In the genomic region with DNA sequence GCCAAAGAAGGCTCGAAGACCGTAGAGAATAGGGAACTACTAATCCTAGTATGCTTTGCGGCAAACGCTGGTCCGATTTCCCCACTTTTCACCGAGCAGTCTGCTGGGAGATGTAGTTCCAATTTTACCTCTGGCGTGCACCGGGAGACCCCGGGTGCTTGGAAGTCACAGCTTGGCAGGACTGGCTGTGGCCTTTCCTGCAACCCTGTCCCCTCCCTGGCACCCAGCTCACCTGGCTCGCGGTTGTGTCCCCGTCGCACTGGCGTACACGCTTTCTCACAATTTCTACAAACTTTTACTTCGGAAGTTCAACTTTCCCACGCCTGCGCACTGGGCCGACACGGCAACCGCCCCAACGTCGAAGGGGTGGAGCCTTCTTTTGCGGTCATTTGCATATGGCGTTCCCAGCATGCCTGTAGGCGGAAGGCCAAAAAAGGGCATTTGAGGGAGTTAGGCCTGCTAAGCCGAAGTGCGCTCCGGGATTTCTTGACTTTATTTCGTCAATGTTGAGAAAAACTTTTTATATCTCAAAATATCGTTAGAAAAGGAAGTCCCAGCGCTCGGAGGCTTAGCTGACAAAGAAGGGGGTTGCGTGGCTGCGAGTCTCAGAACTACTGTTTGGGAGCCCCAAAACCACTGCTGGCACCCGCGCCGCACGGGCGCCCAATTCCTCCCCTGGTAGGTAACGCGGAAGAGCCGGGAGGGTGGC, we compare ENCODE assay signal across 7 mouse cellular contexts. TPM values are rescaled to one million over a fixed set of nuclear protein-coding genes. Genes with fewer than 3 reads are reported as not detected.
A peak's percentile ranks its signal among the peaks of the same experiment; 100 is the strongest.
DNase-seq lines count a peak whose midpoint lies in the region; ATAC-seq lines count a peak whose summit lies in the region.

TSS of gene Irf3 (plus strand) at position 418 of the 709 bp plus-strand sequence.

- peak; percentile 88 for ATAC-seq in embryonic facial prominence, embryonic 12.5 days (ENCODE audit: insufficient number of reproducible peaks, insufficient read depth, low FRiP score, low TSS enrichment)
- ATAC-seq in limb, embryonic 11.5 days (ENCODE audit: insufficient number of reproducible peaks, low FRiP score, low TSS enrichment, low read depth): peak; percentile 88
- peak; percentile 92 for ATAC-seq in midbrain, embryonic 14.5 days (ENCODE audit: low FRiP score, low TSS enrichment)

- peak; percentile 94 for DNase-seq in adrenal gland, postnatal 25 days
- peak; percentile 99 for DNase-seq in heart, adult 11 months
- peak; percentile 98 for DNase-seq in kidney, adult 18-20 months
- DNase-seq in limb, embryonic 11.5 days (ENCODE audit: low spot score): peak; percentile 96
- DNase-seq in midbrain, embryonic 14.5 days: peak; percentile 98
- peak; percentile 92 to 96 for DNase-seq in spleen, adult 18-20 months

- under 1% methylated on average over 43 of the region's 43 CpGs for WGBS in embryonic facial prominence, embryonic 12.5 days
- WGBS in limb, embryonic 11.5 days: under 1% methylated on average over 43 of the region's 43 CpGs
- under 1% methylated on average over 43 of the region's 43 CpGs for WGBS in midbrain, embryonic 14.5 days

- H3K9ac ChIP-seq in embryonic facial prominence, embryonic 12.5 days: peak within 1 kb of the TSS; percentile 83
- H3K9ac ChIP-seq in limb, embryonic 11.5 days (ENCODE audit: low read length): peak within 1 kb of the TSS; percentile 75
- H3K9ac ChIP-seq in midbrain, embryonic 14.5 days (replicated peaks; ENCODE audit: low read length): peak within 1 kb of the TSS; percentile 71

- peak within 1 kb of the TSS; percentile 74 for H3K4me3 ChIP-seq in embryonic facial prominence, embryonic 12.5 days
- peak within 1 kb of the TSS; percentile 66 for H3K4me3 ChIP-seq in limb, embryonic 11.5 days (ENCODE audit: low read depth, low read length)
- H3K4me3 ChIP-seq in midbrain, embryonic 14.5 days (replicated peaks; ENCODE audit: low read depth, low read length): peak within 1 kb of the TSS; percentile 61

- H3K9me3 ChIP-seq in embryonic facial prominence, embryonic 12.5 days: no peaks in the 10 kb centered on the region
- H3K9me3 ChIP-seq in limb, embryonic 11.5 days (ENCODE audit: control insufficient read depth, low read length): no peaks in the 10 kb centered on the region
- H3K9me3 ChIP-seq in midbrain, embryonic 14.5 days (ENCODE audit: control insufficient read depth, low read length): no peaks in the 10 kb centered on the region

- peak within 1 kb of the TSS; percentile 85 for H3K27ac ChIP-seq in embryonic facial prominence, embryonic 12.5 days
- H3K27ac ChIP-seq in limb, embryonic 11.5 days (replicated peaks; ENCODE audit: low read depth, low read length): peak within 1 kb of the TSS; percentile 70
- H3K27ac ChIP-seq in midbrain, embryonic 14.5 days (replicated peaks; ENCODE audit: low read depth, low read length): peak within 1 kb of the TSS; percentile 70

- peaks cover 62% of the 10 kb centered on the region for H3K36me3 ChIP-seq in embryonic facial prominence, embryonic 12.5 days
- H3K36me3 ChIP-seq in limb, embryonic 11.5 days (ENCODE audit: control insufficient read depth, insufficient read depth, low read length): peaks cover 37% of the 10 kb centered on the region
- H3K36me3 ChIP-seq in midbrain, embryonic 14.5 days (ENCODE audit: control insufficient read depth, insufficient read depth, low read length): peaks cover 29% of the 10 kb centered on the region

- H3K4me1 ChIP-seq in embryonic facial prominence, embryonic 12.5 days: peaks cover 25% of the 10 kb centered on the region
- H3K4me1 ChIP-seq in limb, embryonic 11.5 days (ENCODE audit: control insufficient read depth, insufficient read depth, low read length): 0 out of 2 replicates have a peak, but pooled peaks cover 11% of the 10 kb centered on the region
- H3K4me1 ChIP-seq in midbrain, embryonic 14.5 days (ENCODE audit: control insufficient read depth, insufficient read depth, low read length): peaks cover 16% of the 10 kb centered on the region

- H3K27me3 ChIP-seq in embryonic facial prominence, embryonic 12.5 days: no peaks in the 10 kb centered on the region
- no peaks in the 10 kb centered on the region for H3K27me3 ChIP-seq in limb, embryonic 11.5 days (ENCODE audit: control insufficient read depth, insufficient read depth, low read length)
- H3K27me3 ChIP-seq in midbrain, embryonic 14.5 days (ENCODE audit: control insufficient read depth, insufficient read depth, low read length): no peaks in the 10 kb centered on the region

- peak within 1 kb of the TSS; percentile 89 for H3K4me2 ChIP-seq in embryonic facial prominence, embryonic 12.5 days (replicated peaks)
- peak within 1 kb of the TSS; percentile 71 for H3K4me2 ChIP-seq in limb, embryonic 11.5 days (ENCODE audit: low read depth, severe bottlenecking)
- H3K4me2 ChIP-seq in midbrain, embryonic 14.5 days (ENCODE audit: low read length): peak within 1 kb of the TSS; percentile 92

RNA-seq across cellular contexts. Expression of gene Irf3, which starts in this region (rescaled TPM):
- total RNA-seq in adrenal gland, postnatal 25 days (2021): 138 and 151 TPM in 2 replicates
- 93.3 and 95.7 TPM in 2 replicates for polyA plus RNA-seq in embryonic facial prominence, embryonic 12.5 days (2016; fragmentation: Nextera tagmentation; extraction: Ambion mirVana)
- polyA plus RNA-seq in limb, embryonic 11.5 days (2014; fragmentation: Nextera tagmentation; extraction: Ambion mirVana): 73.9 and 83.5 TPM in 2 replicates
- 46.7 and 54.0 TPM in 2 replicates for polyA plus RNA-seq in midbrain, embryonic 14.5 days (2014; fragmentation: Nextera tagmentation; extraction: Ambion mirVana)

Comparison
In these comparisons a context has a peak if more than half of its experiments do, and no peak if none do; other contexts are left out.
1. Peak in every context shown above with its lines: DNase-seq, ATAC-seq, H3K4me3 ChIP-seq and H3K27ac ChIP-seq.